In the genomic region with DNA sequence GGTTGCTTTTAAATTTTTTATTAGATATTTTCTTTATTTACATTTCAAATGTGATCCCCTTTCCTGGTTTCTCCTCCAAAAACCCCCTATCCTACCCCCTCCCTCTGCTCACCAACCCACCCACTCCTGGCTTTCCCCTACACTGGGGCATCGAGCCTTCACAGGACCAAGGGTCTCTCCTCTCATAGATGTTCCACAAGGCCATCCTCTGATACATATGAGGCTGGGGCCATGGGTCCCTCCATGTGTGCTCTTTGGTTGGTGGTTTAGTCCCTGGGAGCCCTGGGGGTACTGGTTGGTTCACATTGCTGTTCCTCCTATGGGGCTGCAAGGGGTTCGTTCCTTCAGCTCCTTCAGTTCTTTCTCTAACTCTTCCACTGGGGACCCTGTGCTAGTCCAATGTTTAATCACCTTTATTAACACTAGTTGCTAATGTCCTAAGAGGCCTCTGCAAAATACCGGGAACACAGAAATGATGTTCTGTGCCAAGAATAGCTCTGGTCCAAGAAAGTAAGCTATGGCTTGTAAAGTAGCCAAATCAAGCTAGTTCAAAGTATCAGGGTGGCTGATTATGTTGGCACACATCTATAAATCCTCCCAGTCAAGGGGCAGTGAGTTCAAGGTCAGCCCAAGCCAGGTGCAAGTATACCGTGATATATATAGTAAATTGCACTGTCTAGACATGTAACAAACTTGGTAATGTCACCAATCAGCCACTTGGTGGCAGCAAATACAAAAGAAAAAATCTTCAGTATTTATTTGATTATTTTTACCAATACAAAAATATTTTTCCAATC, we compare ENCODE assay signal across 8 mouse cellular contexts. TPM values are rescaled to one million over a fixed set of nuclear protein-coding genes. Genes with fewer than 3 reads are reported as not detected.
DNase-seq lines count a peak whose midpoint lies in the region; ATAC-seq and TF ChIP-seq lines count a peak whose summit lies in the region.

No protein-coding gene starts in this region.

- H3K4me3 ChIP-seq in hindbrain, embryonic 11.5 days (ENCODE audit: low read depth, low read length) = no peak overlapping the region
- H3K4me3 ChIP-seq in hindbrain, embryonic 10.5 days = no peak overlapping the region
- H3K4me3 ChIP-seq in MEL (ENCODE audit: control insufficient read depth in 1 of 2, insufficient read depth in 1 of 2, low read depth in 2 of 2, low read length in 2 of 2) = no peak overlapping the region

- H3K27ac ChIP-seq in hindbrain, embryonic 11.5 days (ENCODE audit: low read depth, low read length) = no peak overlapping the region
- no peak overlapping the region for H3K27ac ChIP-seq in hindbrain, embryonic 10.5 days
- no peak overlapping the region for H3K27ac ChIP-seq in MEL (ENCODE audit: control insufficient read depth, low read depth, low read length)

- no peak overlapping the region for H3K4me2 ChIP-seq in hindbrain, embryonic 11.5 days (replicated peaks; ENCODE audit: low read depth, low read length)

- TF ChIP-seq CTCF in MEL (IDR thresholded peaks at IDR 0.05 in 2 of 3, conservative IDR thresholded peaks at IDR 0.05 in 1 of 3; ENCODE audit: control insufficient read depth in 1 of 3, insufficient read depth in 1 of 3, low read depth in 2 of 3, low read length in 3 of 3, poor library complexity in 1 of 3, severe bottlenecking in 1 of 3) = peak; percentile 4 to 71 (median 42); a peak in 4 of 6 replicates

- 76% methylated on average over 4 of the region's 4 CpGs for WGBS in hindbrain, embryonic 11.5 days
- 75% methylated on average over 4 of the region's 4 CpGs for WGBS in hindbrain, embryonic 10.5 days

- no peaks in the 10 kb centered on the region for H3K36me3 ChIP-seq in hindbrain, embryonic 11.5 days (ENCODE audit: control insufficient read depth, insufficient read depth, low read length)
- no peaks in the 10 kb centered on the region for H3K36me3 ChIP-seq in hindbrain, embryonic 10.5 days
- H3K36me3 ChIP-seq in MEL (ENCODE audit: control insufficient read depth in 1 of 2, insufficient read depth in 2 of 2, low read length in 2 of 2) = peaks cover 0 to 23% of the 10 kb centered on the region in 2 experiments; a peak in 2 of 4 replicates

- H3K9ac ChIP-seq in hindbrain, embryonic 11.5 days (ENCODE audit: low read depth, low read length) = no peak overlapping the region
- no peak overlapping the region for H3K9ac ChIP-seq in MEL (ENCODE audit: control insufficient read depth, low read depth, low read length, poor library complexity, severe bottlenecking)

- peak; percentile 81 for TF ChIP-seq RAD21 in MEL (IDR thresholded peaks at IDR 0.05; ENCODE audit: low read depth, low read length)

- TF ChIP-seq POLR2A in MEL (IDR thresholded peaks at IDR 0.05; ENCODE audit: control insufficient read depth in 1 of 2, insufficient read depth in 1 of 2, low read depth in 1 of 2, low read length in 2 of 2, poor library complexity in 1 of 2) = no peak

- peak; percentile 73 for ATAC-seq in hindbrain, embryonic 11.5 days (ENCODE audit: low FRiP score)

- peak; percentile 55 for DNase-seq in hindbrain, embryonic 11.5 days (ENCODE audit: low spot score)
- no peak for DNase-seq in hindbrain, embryonic 10.5 days (ENCODE audit: low spot score)
- peak; percentile 60 for DNase-seq in MEL (ENCODE audit: low read depth, low spot score)
- peak; percentile 68 for DNase-seq in embryo, embryonic 10.5 days (ENCODE audit: low spot score)
- peak; percentile 70 for DNase-seq in induced T-regulatory cell, adult 2 months (ENCODE audit: low read depth)
- peak; percentile 30 for DNase-seq in lung, postnatal 14 days
- no peak for DNase-seq in right cerebral cortex, postnatal 36 days (ENCODE audit: low spot score in 2 of 2)
- no peak for DNase-seq in layer of hippocampus, adult 8-10 months (ENCODE audit: low spot score in 2 of 2)

- no peaks in the 10 kb centered on the region for H3K9me3 ChIP-seq in hindbrain, embryonic 11.5 days (ENCODE audit: control insufficient read depth, low read length)
- no peaks in the 10 kb centered on the region for H3K9me3 ChIP-seq in hindbrain, embryonic 10.5 days
- no peaks in the 10 kb centered on the region for H3K9me3 ChIP-seq in MEL (replicated peaks; ENCODE audit: insufficient read depth, low read length)

- no peak for TF ChIP-seq EP300 in MEL (IDR thresholded peaks at IDR 0.05; ENCODE audit: low read depth in 1 of 2, low read length in 2 of 2)

- H3K4me1 ChIP-seq in hindbrain, embryonic 11.5 days (replicated peaks; ENCODE audit: control insufficient read depth, insufficient read depth, low read length) = no peaks in the 10 kb centered on the region
- peaks cover 5% of the 10 kb centered on the region for H3K4me1 ChIP-seq in hindbrain, embryonic 10.5 days (replicated peaks)
- peaks cover 0 to 25% of the 10 kb centered on the region in 2 experiments for H3K4me1 ChIP-seq in MEL (ENCODE audit: control insufficient read depth in 1 of 2, insufficient read depth in 2 of 2, low read length in 2 of 2)

- H3K79me2 ChIP-seq in MEL (ENCODE audit: control insufficient read depth, insufficient read depth, low read length, poor library complexity) = peaks cover 19% of the 10 kb centered on the region

- H3K27me3 ChIP-seq in hindbrain, embryonic 11.5 days (ENCODE audit: control insufficient read depth, insufficient read depth, low read length) = no peaks in the 10 kb centered on the region
- no peaks in the 10 kb centered on the region for H3K27me3 ChIP-seq in hindbrain, embryonic 10.5 days (ENCODE audit: insufficient read depth, poor library complexity, severe bottlenecking)
- H3K27me3 ChIP-seq in MEL (ENCODE audit: control insufficient read depth in 1 of 2, insufficient read depth in 2 of 2, low read length in 2 of 2) = no peaks in the 10 kb centered on the region

TF ChIP-seq in MEL, 35 proteins besides CTCF, POLR2A, EP300 and RAD21:
- TF ChIP-seq SMC3 (IDR thresholded peaks at IDR 0.05; ENCODE audit: low read depth, low read length) (peak; percentile 59), USF1 (IDR thresholded peaks at IDR 0.05; ENCODE audit: low read depth, low read length) (no peak), ZC3H11A (IDR thresholded peaks at IDR 0.05; ENCODE audit: low read depth, low read length) (peak; percentile 45; the same call in 1 of the 2 replicates)

RNA-seq across cellular contexts. Expression of a gene that starts 36.3 kb away (rescaled TPM):
- polyA plus RNA-seq in hindbrain, embryonic 11.5 days (2014; fragmentation: Nextera tagmentation; extraction: Ambion mirVana) = 10.2 and 10.5 TPM in 2 replicates
- polyA plus RNA-seq in hindbrain, embryonic 10.5 days (2016; fragmentation: Nextera tagmentation; extraction: Ambion mirVana) = 7.7 and 9.1 TPM in 2 replicates
- total RNA-seq in MEL (2012; rRNA removed) = 32.5 and 33.2 TPM in 2 replicates
- polyA plus RNA-seq in MEL (2012; ENCODE audit: insufficient read depth in 1 of 2, insufficient read length in 2 of 2, low read depth in 1 of 2, low replicate concordance in 2 of 2, missing spikeins in 1 of 2) = 10 to 100 TPM; 38.8 to 41.2 TPM
- total RNA-seq in layer of hippocampus, adult 8-10 months (2022) = 10 to 100 TPM; 54.0 to 65.1 (median 59.0) TPM

Comparison
In these comparisons a context has a peak if more than half of its experiments do, and no peak if none do; other contexts are left out.
1. DNase-seq: peak in hindbrain, embryonic 11.5 days (single experiment), MEL (single experiment), embryo, embryonic 10.5 days (single experiment), induced T-regulatory cell, adult 2 months (single experiment) and lung, postnatal 14 days (single experiment); none in hindbrain, embryonic 10.5 days (single experiment), right cerebral cortex, postnatal 36 days (0 of 2) and layer of hippocampus, adult 8-10 months (0 of 2).